Mouse (Mus musculus): ENCODE measurements around the gene Pqlc2. TPM values are rescaled to one million over a fixed set of nuclear protein-coding genes. Genes with fewer than 3 reads are reported as not detected.

Gene Pqlc2
- polyA plus RNA-seq, 1 experiment: 50.1 TPM

DNA sequence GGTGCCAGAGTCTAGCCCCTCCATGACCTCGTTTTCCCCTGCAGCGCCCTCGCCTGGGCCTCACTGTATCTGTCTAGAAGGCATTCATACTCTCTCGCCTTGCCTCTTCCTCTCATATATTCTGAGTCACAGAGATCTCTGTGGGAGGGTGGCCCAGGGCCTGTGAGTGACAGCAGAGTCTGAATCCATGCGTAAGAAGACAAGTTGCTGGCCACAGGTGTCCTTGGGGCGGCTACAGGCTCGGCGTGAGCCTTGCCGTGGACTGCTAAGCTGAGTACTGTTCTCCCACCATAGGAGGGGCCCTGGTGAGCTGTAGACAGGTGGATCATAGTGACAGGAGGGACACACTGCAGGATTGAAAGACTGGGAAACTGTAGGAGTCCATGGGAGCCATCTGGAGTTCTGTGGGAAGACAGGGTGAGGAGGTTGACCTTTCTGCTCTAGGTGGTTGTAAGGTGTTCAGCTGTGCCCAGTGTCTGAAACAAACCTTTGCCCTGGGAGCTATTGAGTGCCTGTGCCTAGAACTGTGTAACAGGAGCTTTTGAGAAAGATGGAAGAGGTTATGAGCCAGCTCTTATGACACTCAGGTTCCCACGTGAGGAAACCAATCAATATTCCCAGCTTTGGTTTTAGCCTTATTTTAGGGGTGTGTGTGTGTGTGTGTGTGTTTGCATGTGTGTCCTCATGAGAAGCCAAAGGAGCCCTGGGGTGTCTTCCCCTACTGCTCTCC lies 37.4 kb downstream of the Pqlc2 start:
- H3K4me3 ChIP-seq (ENCODE audit: control insufficient read depth, insufficient read depth, low read length): no peak overlapping the region
- WGBS: 95% methylated on average over 10 of the region's 10 CpGs
- no peak overlapping the region for H3K27ac ChIP-seq (ENCODE audit: control insufficient read depth, insufficient read depth, low read length)
- 0 out of 2 replicates have a peak, but pooled peaks cover 6% of the 10 kb centered on the region for H3K36me3 ChIP-seq (ENCODE audit: control insufficient read depth, insufficient read depth, low read length)
- no peaks in the 10 kb centered on the region for H3K27me3 ChIP-seq (ENCODE audit: control insufficient read depth, insufficient read depth, low read length)
- DNase-seq: no peak
- TF ChIP-seq POLR2A (IDR thresholded peaks at IDR 0.05; ENCODE audit: control insufficient read depth, extremely low read depth, insufficient read depth, low read length, poor library complexity) (no peak), CTCF (IDR thresholded peaks at IDR 0.05; ENCODE audit: borderline replicate concordance, control insufficient read depth, extremely low read depth, insufficient read depth, low read length, poor library complexity) (no peak)
- H3K4me1 ChIP-seq (replicated peaks; ENCODE audit: control insufficient read depth, insufficient read depth, low read length): no peaks in the 10 kb centered on the region

DNA sequence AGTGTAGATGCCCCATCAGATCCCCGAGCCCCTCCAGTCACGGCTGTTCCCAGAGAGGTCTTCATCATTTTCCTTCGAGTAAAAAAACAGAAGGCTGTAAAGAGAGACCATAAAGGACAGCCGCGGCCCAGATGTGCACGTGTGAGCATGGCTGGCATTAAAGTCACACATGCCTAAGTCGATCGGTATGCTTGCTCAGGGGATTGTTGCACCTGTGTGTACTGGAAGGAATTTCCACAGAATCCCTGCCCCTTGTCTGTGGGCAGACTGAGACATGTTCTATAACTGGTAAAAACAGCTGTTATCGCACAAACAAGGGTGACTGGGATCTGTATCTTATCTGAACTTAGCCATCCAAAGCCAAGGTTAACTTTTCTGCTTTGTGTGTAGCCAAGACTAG lies 38.9 kb downstream of the Pqlc2 start:
- Histone ChIP-seq H3K27ac (ENCODE audit: control insufficient read depth, insufficient read depth, low read length) (no peak overlapping the region), H3K27me3 (ENCODE audit: control insufficient read depth, insufficient read depth, low read length) (no peaks in the 10 kb centered on the region), H3K4me3 (ENCODE audit: control insufficient read depth, insufficient read depth, low read length) (no peak overlapping the region), H3K4me1 (replicated peaks; ENCODE audit: control insufficient read depth, insufficient read depth, low read length) (no peaks in the 10 kb centered on the region), H3K36me3 (ENCODE audit: control insufficient read depth, insufficient read depth, low read length) (0 out of 2 replicates have a peak, but pooled peaks cover 6% of the 10 kb centered on the region)
- TF ChIP-seq CTCF (IDR thresholded peaks at IDR 0.05; ENCODE audit: borderline replicate concordance, control insufficient read depth, extremely low read depth, insufficient read depth, low read length, poor library complexity) (no peak), POLR2A (IDR thresholded peaks at IDR 0.05; ENCODE audit: control insufficient read depth, extremely low read depth, insufficient read depth, low read length, poor library complexity) (no peak)
- no peak for DNase-seq
- 91% methylated on average over 9 of the region's 9 CpGs for whole genome bisulfite sequencing

GRCm38 (mm10) chr4:139270168-139270567 lies 40.3 kb downstream of the Pqlc2 start:
- 99% methylated on average over 3 of the region's 3 CpGs for WGBS
- H3K36me3 ChIP-seq (ENCODE audit: control insufficient read depth, insufficient read depth, low read length): 0 out of 2 replicates have a peak, but pooled peaks cover 5% of the 10 kb centered on the region
- TF ChIP-seq POLR2A (IDR thresholded peaks at IDR 0.05; ENCODE audit: control insufficient read depth, extremely low read depth, insufficient read depth, low read length, poor library complexity) (no peak), CTCF (IDR thresholded peaks at IDR 0.05; ENCODE audit: borderline replicate concordance, control insufficient read depth, extremely low read depth, insufficient read depth, low read length, poor library complexity) (no peak)

GRCm38 (mm10) chr4:139268242-139268641 lies 42.3 kb downstream of the Pqlc2 start:
- H3K4me1 ChIP-seq (replicated peaks; ENCODE audit: control insufficient read depth, insufficient read depth, low read length): no peaks in the 10 kb centered on the region
- H3K27me3 ChIP-seq (ENCODE audit: control insufficient read depth, insufficient read depth, low read length): no peaks in the 10 kb centered on the region
- H3K27ac ChIP-seq (ENCODE audit: control insufficient read depth, insufficient read depth, low read length): no peak overlapping the region
- no peak overlapping the region for H3K4me3 ChIP-seq (ENCODE audit: control insufficient read depth, insufficient read depth, low read length)
- no peak for DNase-seq
- whole genome bisulfite sequencing: 93% methylated on average over 1 of the region's 1 CpGs
- no peak for TF ChIP-seq CTCF (IDR thresholded peaks at IDR 0.05; ENCODE audit: borderline replicate concordance, control insufficient read depth, extremely low read depth, insufficient read depth, low read length, poor library complexity)
- no peak for TF ChIP-seq POLR2A (IDR thresholded peaks at IDR 0.05; ENCODE audit: control insufficient read depth, extremely low read depth, insufficient read depth, low read length, poor library complexity)
- H3K36me3 ChIP-seq (ENCODE audit: control insufficient read depth, insufficient read depth, low read length): peaks cover 15% of the 10 kb centered on the region

More at GRCm38 (mm10) chr4:139270168-139270567, 40.3 kb downstream of the Pqlc2 start:
- Histone ChIP-seq H3K27me3 (ENCODE audit: control insufficient read depth, insufficient read depth, low read length) (no peaks in the 10 kb centered on the region), H3K27ac (ENCODE audit: control insufficient read depth, insufficient read depth, low read length) (no peak overlapping the region), H3K4me1 (replicated peaks; ENCODE audit: control insufficient read depth, insufficient read depth, low read length) (no peaks in the 10 kb centered on the region), H3K4me3 (ENCODE audit: control insufficient read depth, insufficient read depth, low read length) (no peak overlapping the region)
- DNase-seq: no peak

DNA sequence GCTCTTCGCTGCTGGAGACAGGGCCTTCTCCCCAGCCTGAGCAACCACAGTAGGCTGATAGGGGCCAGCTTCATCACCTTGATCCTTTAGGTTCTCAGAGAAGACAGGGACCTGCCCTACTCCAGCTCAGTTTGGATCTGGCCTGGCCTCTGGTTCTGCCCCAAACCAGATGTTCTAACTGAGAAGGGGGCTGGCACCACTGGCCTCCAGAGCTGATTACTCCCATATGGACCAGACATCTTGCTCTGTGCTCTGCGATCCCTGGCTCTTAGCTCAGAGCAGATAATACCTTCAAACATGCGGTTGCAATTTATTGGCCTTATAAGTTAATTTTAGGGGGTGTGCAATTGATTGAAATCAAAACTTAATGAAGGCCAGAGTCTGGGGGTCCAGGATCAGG lies 43.2 kb downstream of the Pqlc2 start:
- no peaks in the 10 kb centered on the region for H3K27me3 ChIP-seq (ENCODE audit: control insufficient read depth, insufficient read depth, low read length)
- H3K4me3 ChIP-seq (ENCODE audit: control insufficient read depth, insufficient read depth, low read length): no peak overlapping the region
- H3K4me1 ChIP-seq (replicated peaks; ENCODE audit: control insufficient read depth, insufficient read depth, low read length): no peaks in the 10 kb centered on the region
- over 99% methylated on average over 3 of the region's 3 CpGs for WGBS
- TF ChIP-seq CTCF (IDR thresholded peaks at IDR 0.05; ENCODE audit: borderline replicate concordance, control insufficient read depth, extremely low read depth, insufficient read depth, low read length, poor library complexity): no peak
- TF ChIP-seq POLR2A (IDR thresholded peaks at IDR 0.05; ENCODE audit: control insufficient read depth, extremely low read depth, insufficient read depth, low read length, poor library complexity): no peak
- no peak overlapping the region for H3K27ac ChIP-seq (ENCODE audit: control insufficient read depth, insufficient read depth, low read length)
- DNase-seq: no peak
- peaks cover 22% of the 10 kb centered on the region for H3K36me3 ChIP-seq (ENCODE audit: control insufficient read depth, insufficient read depth, low read length)

GRCm38 (mm10) chr4:139266500-139266865 lies 44.0 kb downstream of the Pqlc2 start:
- Histone ChIP-seq H3K4me3 (ENCODE audit: control insufficient read depth, insufficient read depth, low read length) (no peak overlapping the region), H3K36me3 (ENCODE audit: control insufficient read depth, insufficient read depth, low read length) (peaks cover 22% of the 10 kb centered on the region), H3K27me3 (ENCODE audit: control insufficient read depth, insufficient read depth, low read length) (no peaks in the 10 kb centered on the region), H3K4me1 (replicated peaks; ENCODE audit: control insufficient read depth, insufficient read depth, low read length) (no peaks in the 10 kb centered on the region), H3K27ac (ENCODE audit: control insufficient read depth, insufficient read depth, low read length) (no peak overlapping the region)
- WGBS: 95% methylated on average over 7 of the region's 7 CpGs
- no peak for TF ChIP-seq POLR2A (IDR thresholded peaks at IDR 0.05; ENCODE audit: control insufficient read depth, extremely low read depth, insufficient read depth, low read length, poor library complexity)
- no peak for DNase-seq
